Mouse (Mus musculus) fibroblast of lung, adult 2 months (primary cell): ENCODE data around the gene Ccl11.

Experiments
- DNase-seq: peaks from one replicate; pipeline ENCODE4 v3.0.0-alpha.2; 2011; ENCODE audit warnings: low read depth

Gene Ccl11

GRCm38 (mm10) chr11:82053849-82054248 is 3.8 kb upstream of the Ccl11 start:
- no peak for DNase-seq

- no peak for DNase-seq
Observed at GRCm38 (mm10) chr11:82062226-82062625, 4.6 kb downstream of the Ccl11 start.

DNA sequence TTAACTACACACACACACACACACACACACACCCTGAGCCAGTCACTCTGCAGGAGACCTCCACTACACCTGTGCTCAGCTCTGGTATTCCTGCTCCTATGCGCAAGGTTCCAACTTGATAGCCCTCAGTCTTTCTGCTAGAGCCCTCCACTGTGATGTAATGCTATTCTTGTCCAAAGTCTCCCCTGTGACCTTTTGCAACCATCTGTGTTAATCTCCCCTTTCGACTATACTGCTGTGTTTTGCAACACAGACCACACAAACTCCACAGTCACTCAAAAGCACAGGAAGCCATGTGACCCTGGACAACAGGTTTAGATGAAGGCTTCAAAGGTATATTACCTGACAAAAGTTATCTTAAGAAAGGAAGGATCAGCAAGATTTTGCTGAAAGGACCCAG is 5.8 kb downstream of the Ccl11 start:
- no peak for DNase-seq

- DNase-seq = no peak
Observed at GRCm38 (mm10) chr11:82066953-82067571, 9.4 kb downstream of the Ccl11 start.

GRCm38 (mm10) chr11:82071076-82071475 is 13.5 kb downstream of the Ccl11 start:
- no peak for DNase-seq

GRCm38 (mm10) chr11:82072374-82072773 is 14.8 kb downstream of the Ccl11 start:
- DNase-seq = no peak

DNA sequence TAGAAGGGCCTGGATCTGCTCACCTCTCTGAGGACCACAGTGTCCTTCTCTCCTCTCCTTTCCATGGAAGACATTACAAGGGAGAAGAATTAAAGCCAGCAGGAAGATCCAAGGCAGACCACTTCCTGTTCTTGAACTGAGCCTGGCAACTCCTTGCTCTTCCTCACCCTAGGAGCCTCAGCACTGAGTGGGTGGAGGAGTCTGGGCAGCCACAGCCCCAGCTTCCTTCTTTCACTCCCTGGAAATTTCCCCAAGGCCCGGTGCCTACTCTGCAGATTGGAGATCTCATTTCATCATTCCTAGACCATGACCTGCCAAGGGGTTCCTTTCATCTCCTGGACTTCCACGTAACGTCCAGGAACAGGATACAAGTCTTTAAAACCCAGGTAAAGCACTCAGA is 15.4 kb downstream of the Ccl11 start:
- DNase-seq = no peak

- no peak for DNase-seq
Observed at GRCm38 (mm10) chr11:82073686-82074085, 16.1 kb downstream of the Ccl11 start.

GRCm38 (mm10) chr11:82077031-82077430 is 19.4 kb downstream of the Ccl11 start:
- no peak for DNase-seq

GRCm38 (mm10) chr11:82078136-82078730 is 20.6 kb downstream of the Ccl11 start:
- no peak for DNase-seq

GRCm38 (mm10) chr11:82080865-82081264 is 23.2 kb downstream of the Ccl11 start:
- no peak for DNase-seq

DNA sequence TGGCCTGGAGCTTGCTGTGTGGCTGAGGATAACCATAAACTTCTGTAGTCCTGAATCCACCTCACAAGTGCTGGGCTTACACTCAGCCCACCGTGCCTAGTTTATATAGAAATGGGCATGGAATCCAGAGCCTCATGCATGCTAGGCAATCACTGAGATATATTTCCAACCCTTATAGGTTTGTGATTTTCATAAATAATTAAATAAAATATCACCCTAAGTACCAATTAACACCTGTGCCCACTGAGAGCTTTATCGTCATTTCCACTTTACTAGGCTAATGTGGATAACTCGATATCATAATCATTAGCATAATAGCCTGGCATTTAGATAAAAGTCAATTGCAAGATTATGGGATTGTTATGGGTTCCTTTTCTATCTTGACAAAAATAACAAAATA is 26.7 kb downstream of the Ccl11 start:
- DNase-seq = no peak

- DNase-seq = no peak
Observed at GRCm38 (mm10) chr11:82099511-82100323, 42.1 kb downstream of the Ccl11 start.

- DNase-seq = no peak
Observed at GRCm38 (mm10) chr11:82101087-82101486, 43.5 kb downstream of the Ccl11 start.

DNA sequence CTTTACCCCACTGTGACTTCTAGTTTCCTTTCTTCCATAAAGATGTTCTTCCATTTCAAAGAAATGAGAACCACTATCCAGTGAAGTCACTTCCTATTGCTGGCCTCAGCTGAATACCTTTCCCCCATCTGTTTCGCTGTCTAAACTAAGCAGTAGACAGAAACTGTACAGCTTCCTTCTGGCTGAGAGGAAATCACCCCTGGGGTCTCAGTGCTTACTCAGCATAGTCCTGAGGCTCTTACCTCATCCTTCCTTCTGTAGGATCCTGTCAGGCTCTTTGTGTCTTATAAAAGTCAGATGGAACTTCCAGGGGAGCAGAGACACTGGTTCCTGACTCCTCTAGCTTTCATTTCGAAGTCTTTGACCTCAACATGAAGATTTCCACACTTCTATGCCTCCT is 43.9 kb downstream of the Ccl11 start, which contains the start of gene Ccl12:
Gene Ccl12 (plus strand): TSS at position 317 of the 400 bp plus-strand sequence.
- DNase-seq = no peak

GRCm38 (mm10) chr11:82109611-82110010 is 52.0 kb downstream of the Ccl11 start:
- DNase-seq = no peak

DNA sequence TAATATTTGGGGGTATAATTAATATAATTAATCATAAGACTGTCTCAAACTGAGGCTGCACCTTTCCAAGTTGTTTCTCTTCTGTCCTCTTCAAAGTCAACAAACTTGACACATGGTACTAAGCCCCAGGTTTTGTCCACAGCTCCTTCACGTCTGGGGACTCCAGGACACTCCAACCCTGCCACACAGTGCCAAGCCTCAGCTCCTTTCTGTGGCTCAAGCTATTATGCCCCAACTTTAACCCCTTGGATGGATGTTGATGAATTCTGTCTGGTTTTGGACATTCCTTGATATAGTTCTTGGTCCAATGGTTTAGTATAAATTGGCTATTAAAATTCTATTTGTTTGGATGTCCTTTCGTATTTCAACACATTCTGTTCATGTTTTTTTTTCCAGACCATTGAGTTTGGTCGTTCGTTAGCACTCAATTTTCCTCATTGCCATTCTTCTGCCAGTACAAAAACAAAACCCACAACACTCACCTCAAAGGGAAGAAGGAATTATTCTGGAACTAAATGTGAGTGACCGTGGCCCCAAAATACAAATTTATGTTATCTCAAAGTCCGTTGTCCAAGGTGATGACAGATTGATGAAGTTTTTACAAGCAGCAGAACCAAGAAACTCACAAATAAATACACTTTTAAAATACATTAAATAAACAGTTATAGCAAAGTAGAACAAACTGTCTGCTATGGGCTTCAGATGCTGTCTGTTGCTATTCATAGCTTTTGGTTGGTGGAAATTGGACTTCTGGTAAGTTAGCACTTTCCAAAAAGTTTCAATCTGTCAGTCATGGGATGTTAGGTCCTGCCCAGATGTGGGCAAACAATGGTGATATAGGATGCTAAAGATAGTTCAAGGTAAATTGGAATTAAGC is 53.0 kb downstream of the Ccl11 start:
- DNase-seq = no peak
